Mouse (Mus musculus): ENCODE data around the gene Tspan17. TPM values are rescaled to one million over a fixed set of nuclear protein-coding genes. Genes with fewer than 3 reads are reported as not detected.

Tspan17 gene
- polyA plus RNA-seq, 1 experiment: 89.8 TPM

GRCm38 (mm10) chr13:54813381-54813780, 24.2 kb downstream of the Tspan17 start:
- no peaks in the 10 kb centered on the region for H3K27me3 ChIP-seq (ENCODE audit: control insufficient read depth, insufficient read depth, low read length)
- no peak for TF ChIP-seq POLR2A (IDR thresholded peaks at IDR 0.05; ENCODE audit: borderline replicate concordance, insufficient read depth, low read length)
- no peak for TF ChIP-seq CTCF (IDR thresholded peaks at IDR 0.05; ENCODE audit: borderline replicate concordance, insufficient read depth, low read depth, low read length)
- H3K4me3 ChIP-seq (replicated peaks; ENCODE audit: insufficient read depth, low read depth, low read length): no peak overlapping the region
- peaks cover 4% of the 10 kb centered on the region; the same call in 1 of the 2 replicates for H3K4me1 ChIP-seq (ENCODE audit: control insufficient read depth, insufficient read depth, low read length)
- 81% methylated on average over 9 of the region's 9 CpGs for WGBS
- no peak overlapping the region for H3K27ac ChIP-seq (ENCODE audit: insufficient read depth, low read length)
- peak in 1 of 2 experiments; percentile 48 for DNase-seq

- 63% methylated on average over 17 of the region's 17 CpGs for WGBS
- Histone ChIP-seq H3K4me3 (replicated peaks; ENCODE audit: insufficient read depth, low read depth, low read length) (no peak overlapping the region), H3K27me3 (ENCODE audit: control insufficient read depth, insufficient read depth, low read length) (no peaks in the 10 kb centered on the region), H3K27ac (ENCODE audit: insufficient read depth, low read length) (no peak overlapping the region), H3K4me1 (ENCODE audit: control insufficient read depth, insufficient read depth, low read length) (peaks cover 20% of the 10 kb centered on the region)
- no peak for TF ChIP-seq CTCF (IDR thresholded peaks at IDR 0.05; ENCODE audit: borderline replicate concordance, insufficient read depth, low read depth, low read length)
- TF ChIP-seq POLR2A (IDR thresholded peaks at IDR 0.05; ENCODE audit: borderline replicate concordance, insufficient read depth, low read length): no peak
- no peak for DNase-seq
These were observed 29.4 kb downstream of the Tspan17 start for GRCm38 (mm10) chr13:54818399-54819254.

- 72% methylated on average over 4 of the region's 4 CpGs for WGBS
- no peak overlapping the region for H3K27ac ChIP-seq (ENCODE audit: insufficient read depth, low read length)
- H3K4me3 ChIP-seq (replicated peaks; ENCODE audit: insufficient read depth, low read depth, low read length): no peak overlapping the region
- DNase-seq: no peak
- H3K4me1 ChIP-seq (ENCODE audit: control insufficient read depth, insufficient read depth, low read length): peaks cover 35% of the 10 kb centered on the region
- no peaks in the 10 kb centered on the region for H3K27me3 ChIP-seq (ENCODE audit: control insufficient read depth, insufficient read depth, low read length)
- TF ChIP-seq POLR2A (IDR thresholded peaks at IDR 0.05; ENCODE audit: borderline replicate concordance, insufficient read depth, low read length): no peak
- no peak for TF ChIP-seq CTCF (IDR thresholded peaks at IDR 0.05; ENCODE audit: borderline replicate concordance, insufficient read depth, low read depth, low read length)
These were observed 31.9 kb downstream of the Tspan17 start for GRCm38 (mm10) chr13:54821106-54821505.

- Histone ChIP-seq H3K4me1 (ENCODE audit: control insufficient read depth, insufficient read depth, low read length) (peaks cover 35% of the 10 kb centered on the region), H3K27ac (ENCODE audit: insufficient read depth, low read length) (no peak overlapping the region), H3K4me3 (replicated peaks; ENCODE audit: insufficient read depth, low read depth, low read length) (no peak overlapping the region), H3K27me3 (ENCODE audit: control insufficient read depth, insufficient read depth, low read length) (no peaks in the 10 kb centered on the region)
- TF ChIP-seq POLR2A (IDR thresholded peaks at IDR 0.05; ENCODE audit: borderline replicate concordance, insufficient read depth, low read length) (no peak), CTCF (IDR thresholded peaks at IDR 0.05; ENCODE audit: borderline replicate concordance, insufficient read depth, low read depth, low read length) (no peak)
- WGBS: 75% methylated on average over 2 of the region's 2 CpGs
- no peak for DNase-seq
These were observed 32.8 kb downstream of the Tspan17 start for GRCm38 (mm10) chr13:54821931-54822330.

GRCm38 (mm10) chr13:54824111-54824931, 35.1 kb downstream of the Tspan17 start:
- TF ChIP-seq POLR2A (IDR thresholded peaks at IDR 0.05; ENCODE audit: borderline replicate concordance, insufficient read depth, low read length): no peak
- peak; percentile 51; the same call in 1 of the 2 replicates for TF ChIP-seq CTCF (IDR thresholded peaks at IDR 0.05; ENCODE audit: borderline replicate concordance, insufficient read depth, low read depth, low read length)
- WGBS: 2% methylated on average over 25 of the region's 25 CpGs
- Histone ChIP-seq H3K4me1 (ENCODE audit: control insufficient read depth, insufficient read depth, low read length) (peaks cover 35% of the 10 kb centered on the region), H3K4me3 (replicated peaks; ENCODE audit: insufficient read depth, low read depth, low read length) (peak overlapping the region; percentile 42), H3K27ac (ENCODE audit: insufficient read depth, low read length) (peak overlapping the region; percentile 67), H3K27me3 (ENCODE audit: control insufficient read depth, insufficient read depth, low read length) (no peaks in the 10 kb centered on the region; the same call in 1 of the 2 replicates)
- DNase-seq: peak; percentile 94 to 95

- no peak for DNase-seq
- Histone ChIP-seq H3K4me1 (ENCODE audit: control insufficient read depth, insufficient read depth, low read length) (peaks cover 20% of the 10 kb centered on the region), H3K4me3 (replicated peaks; ENCODE audit: insufficient read depth, low read depth, low read length) (no peak overlapping the region), H3K27ac (ENCODE audit: insufficient read depth, low read length) (no peak overlapping the region), H3K27me3 (ENCODE audit: control insufficient read depth, insufficient read depth, low read length) (no peaks in the 10 kb centered on the region; the same call in 1 of the 2 replicates)
- no peak for TF ChIP-seq CTCF (IDR thresholded peaks at IDR 0.05; ENCODE audit: borderline replicate concordance, insufficient read depth, low read depth, low read length)
- no peak for TF ChIP-seq POLR2A (IDR thresholded peaks at IDR 0.05; ENCODE audit: borderline replicate concordance, insufficient read depth, low read length)
- 73% methylated on average over 7 of the region's 7 CpGs for WGBS
These were observed 38.8 kb downstream of the Tspan17 start for GRCm38 (mm10) chr13:54827992-54828391.

- no peak overlapping the region for H3K27ac ChIP-seq (ENCODE audit: insufficient read depth, low read length)
- no peak overlapping the region for H3K4me3 ChIP-seq (replicated peaks; ENCODE audit: insufficient read depth, low read depth, low read length)
- H3K27me3 ChIP-seq (ENCODE audit: control insufficient read depth, insufficient read depth, low read length): no peaks in the 10 kb centered on the region; the same call in 1 of the 2 replicates
- 70% methylated on average over 6 of the region's 6 CpGs for WGBS
- no peak for TF ChIP-seq CTCF (IDR thresholded peaks at IDR 0.05; ENCODE audit: borderline replicate concordance, insufficient read depth, low read depth, low read length)
- TF ChIP-seq POLR2A (IDR thresholded peaks at IDR 0.05; ENCODE audit: borderline replicate concordance, insufficient read depth, low read length): no peak
- peaks cover 16% of the 10 kb centered on the region for H3K4me1 ChIP-seq (ENCODE audit: control insufficient read depth, insufficient read depth, low read length)
- DNase-seq: no peak
These were observed 39.3 kb downstream of the Tspan17 start for GRCm38 (mm10) chr13:54828508-54828907.

Data from cerebellum, adult 2 months (tissue).